In the genomic region with DNA sequence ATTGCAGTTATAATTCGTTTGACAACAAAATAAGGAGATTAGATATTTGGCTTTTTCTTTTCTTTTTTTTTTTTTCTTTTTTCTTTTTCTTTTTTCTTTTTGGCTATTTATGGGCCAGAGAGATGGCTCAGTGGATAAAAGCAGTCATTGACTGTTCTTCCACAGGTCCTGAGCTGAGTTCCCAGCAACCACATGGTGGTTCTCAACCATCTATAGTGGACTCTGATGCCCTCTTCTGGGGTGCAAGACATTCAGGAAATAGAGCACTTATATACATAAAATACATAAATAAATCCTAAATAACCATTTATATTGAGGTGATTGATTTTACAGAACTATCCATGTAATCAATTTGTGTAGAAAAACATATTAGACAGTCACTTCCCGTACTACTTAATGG, we compare ENCODE assay signal across 7 mouse cellular contexts. TPM values are rescaled to one million over a fixed set of nuclear protein-coding genes. Genes with fewer than 3 reads are reported as not detected.
DNase-seq lines count a peak whose midpoint lies in the region; ATAC-seq and TF ChIP-seq lines count a peak whose summit lies in the region.

No protein-coding gene starts in this region.

- H3K4me3 ChIP-seq in lung, postnatal 0 days (ENCODE audit: low read depth, low read length), result peak overlapping the region; percentile 98
- H3K4me3 ChIP-seq in forebrain, embryonic 10.5 days, result peak overlapping the region; percentile 100
- H3K4me3 ChIP-seq in limb, embryonic 14.5 days (replicated peaks; ENCODE audit: low read length), result peak overlapping the region; percentile 96
- peak overlapping the region; percentile 97; the same call in 1 of the 2 replicates for H3K4me3 ChIP-seq in stomach, postnatal 0 days (ENCODE audit: low read depth, low read length)

- H3K9ac ChIP-seq in lung, postnatal 0 days (replicated peaks; ENCODE audit: low read depth), result no peak overlapping the region
- H3K9ac ChIP-seq in limb, embryonic 14.5 days (ENCODE audit: low read depth, low read length, severe bottlenecking), result peak overlapping the region; percentile 97; the same call in 1 of the 2 replicates
- no peak overlapping the region for H3K9ac ChIP-seq in stomach, postnatal 0 days (ENCODE audit: low read length)

- H3K9me3 ChIP-seq in lung, postnatal 0 days (ENCODE audit: low read length), result no peaks in the 10 kb centered on the region
- no peaks in the 10 kb centered on the region for H3K9me3 ChIP-seq in forebrain, embryonic 10.5 days
- H3K9me3 ChIP-seq in limb, embryonic 14.5 days (ENCODE audit: control insufficient read depth, low read length), result no peaks in the 10 kb centered on the region
- no peaks in the 10 kb centered on the region for H3K9me3 ChIP-seq in stomach, postnatal 0 days (ENCODE audit: control insufficient read depth, low read length)

- 0 out of 2 replicates have a peak, but pooled peaks have one; percentile 7 for TF ChIP-seq CTCF in lung, postnatal 0 days (IDR thresholded peaks at IDR 0.05)
- TF ChIP-seq CTCF in stomach, postnatal 0 days (IDR thresholded peaks at IDR 0.05; ENCODE audit: low read depth), result peak; percentile 19; the same call in 1 of the 2 replicates

- peak overlapping the region; percentile 83 for H3K4me2 ChIP-seq in lung, postnatal 0 days (replicated peaks; ENCODE audit: low read depth, low read length)
- H3K4me2 ChIP-seq in limb, embryonic 14.5 days (replicated peaks; ENCODE audit: low read depth, low read length, severe bottlenecking), result peak overlapping the region; percentile 85
- peak overlapping the region; percentile 84 for H3K4me2 ChIP-seq in stomach, postnatal 0 days (replicated peaks; ENCODE audit: low read depth)

- no peak for TF ChIP-seq POLR2A in limb, embryonic 14.5 days (IDR thresholded peaks at IDR 0.05; ENCODE audit: borderline replicate concordance, extremely low read depth, insufficient read depth, insufficient read length)

- no peak for TF ChIP-seq EP300 in lung, postnatal 0 days (IDR thresholded peaks at IDR 0.05)
- no peak for TF ChIP-seq EP300 in stomach, postnatal 0 days (optimal IDR thresholded peaks at IDR 0.05)

- DNase-seq in lung, postnatal 0 days (ENCODE audit: low spot score), result no peak
- DNase-seq in lung, postnatal 14 days, result no peak
- DNase-seq in forebrain, embryonic 10.5 days (ENCODE audit: extremely low spot score, low spot score), result no peak
- DNase-seq in limb, embryonic 14.5 days (ENCODE audit: low spot score), result no peak
- no peak for DNase-seq in stomach, postnatal 0 days (ENCODE audit: low spot score)
- DNase-seq in layer of hippocampus, adult 9-11 months, result no peak
- no peak for DNase-seq in retina, embryonic 14.5 days (ENCODE audit: low spot score)

- H3K27ac ChIP-seq in lung, postnatal 0 days (ENCODE audit: low read length), result 0 out of 2 replicates have a peak overlapping the region, but pooled peaks have one; percentile 96
- H3K27ac ChIP-seq in forebrain, embryonic 10.5 days, result no peak overlapping the region
- no peak overlapping the region for H3K27ac ChIP-seq in limb, embryonic 14.5 days (replicated peaks; ENCODE audit: low read depth, low read length)
- H3K27ac ChIP-seq in stomach, postnatal 0 days (replicated peaks), result no peak overlapping the region

- H3K27me3 ChIP-seq in lung, postnatal 0 days (replicated peaks; ENCODE audit: insufficient read depth, low read length), result no peaks in the 10 kb centered on the region
- no peaks in the 10 kb centered on the region for H3K27me3 ChIP-seq in forebrain, embryonic 10.5 days (ENCODE audit: poor library complexity, severe bottlenecking)
- no peaks in the 10 kb centered on the region for H3K27me3 ChIP-seq in limb, embryonic 14.5 days (ENCODE audit: control insufficient read depth, insufficient read depth, low read length)
- no peaks in the 10 kb centered on the region for H3K27me3 ChIP-seq in stomach, postnatal 0 days (ENCODE audit: control insufficient read depth, insufficient read depth, low read length)

- 42% methylated on average over 2 of the region's 2 CpGs for WGBS in lung, postnatal 0 days
- 48% methylated on average over 2 of the region's 2 CpGs for WGBS in forebrain, embryonic 10.5 days
- WGBS in limb, embryonic 14.5 days, result 50% methylated on average over 2 of the region's 2 CpGs
- 41% methylated on average over 2 of the region's 2 CpGs for WGBS in stomach, postnatal 0 days

- ATAC-seq in lung, postnatal 0 days, result no peak
- ATAC-seq in limb, embryonic 14.5 days (ENCODE audit: low FRiP score, low read depth), result no peak
- ATAC-seq in stomach, postnatal 0 days (ENCODE audit: low FRiP score, low TSS enrichment), result no peak

- H3K36me3 ChIP-seq in lung, postnatal 0 days (ENCODE audit: insufficient read depth, low read length), result no peaks in the 10 kb centered on the region
- H3K36me3 ChIP-seq in forebrain, embryonic 10.5 days (replicated peaks), result peaks cover 25% of the 10 kb centered on the region
- H3K36me3 ChIP-seq in limb, embryonic 14.5 days (ENCODE audit: control insufficient read depth, insufficient read depth, low read length), result peaks cover 3% of the 10 kb centered on the region; the same call in 1 of the 2 replicates
- H3K36me3 ChIP-seq in stomach, postnatal 0 days (ENCODE audit: control insufficient read depth, insufficient read depth, low read length), result no peaks in the 10 kb centered on the region

- peaks cover 7% of the 10 kb centered on the region; the same call in 1 of the 2 replicates for H3K4me1 ChIP-seq in lung, postnatal 0 days (ENCODE audit: insufficient read depth, low read depth, low read length)
- H3K4me1 ChIP-seq in forebrain, embryonic 10.5 days, result peaks cover 23% of the 10 kb centered on the region
- peaks cover 19% of the 10 kb centered on the region for H3K4me1 ChIP-seq in limb, embryonic 14.5 days (ENCODE audit: control insufficient read depth, insufficient read depth, low read length)
- H3K4me1 ChIP-seq in stomach, postnatal 0 days (replicated peaks; ENCODE audit: control insufficient read depth, insufficient read depth), result 0 out of 2 replicates have a peak, but pooled peaks cover 4% of the 10 kb centered on the region

RNA-seq across cellular contexts. Expression of a gene that starts 2.5 kb away (rescaled TPM):
- 12.7 and 16.9 TPM in 2 replicates for polyA plus RNA-seq in lung, postnatal 0 days (2015; fragmentation: Nextera tagmentation; extraction: Ambion mirVana)
- 68.3 and 68.6 TPM in 2 replicates for polyA plus RNA-seq in forebrain, embryonic 10.5 days (2016; fragmentation: Nextera tagmentation; extraction: Ambion mirVana)
- polyA plus RNA-seq in limb, embryonic 14.5 days (2012; rRNA removed), result 22.4 and 26.9 TPM in 2 replicates
- 37.4 and 37.8 TPM in 2 replicates for polyA plus RNA-seq in limb, embryonic 14.5 days (2014; fragmentation: Nextera tagmentation; extraction: Ambion mirVana)
- 16.3 and 19.0 TPM in 2 replicates for polyA plus RNA-seq in stomach, postnatal 0 days (2015; fragmentation: Nextera tagmentation; extraction: Ambion mirVana)

RNA-seq across cellular contexts. Expression of a gene that starts 8.7 kb away (rescaled TPM):
- 498 and 517 TPM in 2 replicates for polyA plus RNA-seq in lung, postnatal 0 days (2015; fragmentation: Nextera tagmentation; extraction: Ambion mirVana)
- 642 and 667 TPM in 2 replicates for polyA plus RNA-seq in forebrain, embryonic 10.5 days (2016; fragmentation: Nextera tagmentation; extraction: Ambion mirVana)
- polyA plus RNA-seq in limb, embryonic 14.5 days (2012; rRNA removed), result 249 and 276 TPM in 2 replicates
- 624 and 640 TPM in 2 replicates for polyA plus RNA-seq in limb, embryonic 14.5 days (2014; fragmentation: Nextera tagmentation; extraction: Ambion mirVana)
- 884 and 979 TPM in 2 replicates for polyA plus RNA-seq in stomach, postnatal 0 days (2015; fragmentation: Nextera tagmentation; extraction: Ambion mirVana)

RNA-seq across cellular contexts. Expression of a gene that starts 20.9 kb away (rescaled TPM):
- not detected in 2 replicates for polyA plus RNA-seq in lung, postnatal 0 days (2015; fragmentation: Nextera tagmentation; extraction: Ambion mirVana)
- polyA plus RNA-seq in forebrain, embryonic 10.5 days (2016; fragmentation: Nextera tagmentation; extraction: Ambion mirVana), result 8.4 and 12.8 TPM in 2 replicates
- 3.1 TPM in 2 replicates for polyA plus RNA-seq in limb, embryonic 14.5 days (2012; rRNA removed)
- polyA plus RNA-seq in limb, embryonic 14.5 days (2014; fragmentation: Nextera tagmentation; extraction: Ambion mirVana), result 4.0 and 4.9 TPM in 2 replicates
- 0.73 and 0.82 TPM in 2 replicates for polyA plus RNA-seq in stomach, postnatal 0 days (2015; fragmentation: Nextera tagmentation; extraction: Ambion mirVana)
